Mouse (Mus musculus) spleen, adult 2 months (tissue): Measurements from ENCODE around the gene Unkl.

Experiments
- CTCF ChIP-seq: fragments of 200-500 bp; IDR thresholded peaks from 2 replicates; pipeline ENCODE4 v1.5.1; 2011; ENCODE audit warnings: mild to moderate bottlenecking, inconsistent platforms; ENCODE audit not compliant: insufficient read depth, insufficient read length, insufficient replicate concordance; ENCODE audit errors: extremely low read depth
- POLR2A ChIP-seq: fragments of 200-500 bp; IDR thresholded peaks from 2 replicates; pipeline ENCODE4 v1.6.1; 2011; ENCODE audit warnings: low read depth, low read length, inconsistent platforms

- TF ChIP-seq CTCF (no peak), POLR2A (no peak)
These were observed 30.8 kb downstream of the Unkl start for GRCm38 (mm10) chr17:25218967-25219366.
